8 mouse cellular contexts compared by ENCODE assay signal in the genomic region with DNA sequence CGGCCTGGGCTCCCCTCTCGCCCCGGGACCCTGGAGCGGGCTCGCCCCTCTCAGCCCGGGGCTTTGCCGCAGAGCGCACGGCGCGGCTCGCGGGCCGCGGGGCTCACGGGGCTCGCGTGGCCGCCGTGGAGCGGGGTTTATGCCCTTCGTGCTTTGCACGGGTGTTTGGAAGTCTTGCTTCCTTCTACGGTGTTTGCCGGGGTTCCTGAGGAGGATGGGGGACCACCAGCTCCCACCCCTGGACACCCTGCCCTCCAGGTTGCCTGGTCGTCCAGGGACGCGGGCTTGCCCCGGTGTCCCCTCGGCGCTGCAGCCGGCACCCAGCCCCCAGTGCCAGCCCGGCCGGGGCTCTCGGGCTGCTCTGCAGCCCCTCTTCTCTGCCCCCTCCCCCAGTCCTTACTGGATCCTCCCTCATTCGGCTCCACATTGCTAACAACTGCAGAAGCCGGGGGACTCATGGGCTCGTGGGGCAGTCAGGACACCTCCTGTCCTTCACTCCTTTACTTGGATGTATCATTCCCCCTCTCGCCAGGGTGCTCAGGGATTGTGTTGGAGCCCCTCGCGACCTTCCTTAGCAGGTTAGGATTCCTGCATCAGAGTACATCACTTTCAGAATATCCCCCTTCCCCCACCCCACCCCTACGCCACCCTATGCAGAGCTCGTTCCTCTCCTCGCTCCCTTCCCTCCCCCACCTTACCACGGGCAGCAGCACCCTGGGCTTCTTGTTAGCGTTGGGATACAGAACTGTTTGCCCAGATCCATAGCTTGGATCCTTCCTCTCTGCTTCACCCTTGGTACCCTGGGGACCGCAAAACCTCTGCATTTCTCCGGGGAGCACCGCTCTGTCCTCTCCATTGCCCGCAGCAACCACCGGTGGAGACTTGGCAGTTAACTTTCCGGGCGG. TPM values are rescaled to one million over a fixed set of nuclear protein-coding genes. Genes with fewer than 3 reads are reported as not detected.
DNase-seq lines count a peak whose midpoint lies in the region; ATAC-seq and TF ChIP-seq lines count a peak whose summit lies in the region.

No protein-coding gene starts in this region.

- no peak; the same call in 1 of the 2 replicates for ATAC-seq in lung, embryonic 15.5 days (ENCODE audit: borderline replicate concordance, extremely low read depth, low FRiP score, low TSS enrichment)
- peak; percentile 68 for ATAC-seq in forebrain, embryonic 16.5 days
- no peak for ATAC-seq in liver, postnatal 0 days

- H3K36me3 ChIP-seq in lung, embryonic 15.5 days, result no peaks in the 10 kb centered on the region
- no peaks in the 10 kb centered on the region for H3K36me3 ChIP-seq in forebrain, embryonic 16.5 days (ENCODE audit: control insufficient read depth, insufficient read depth)
- H3K36me3 ChIP-seq in liver, postnatal 0 days (replicated peaks; ENCODE audit: insufficient read depth, low read length), result no peaks in the 10 kb centered on the region

- TF ChIP-seq EP300 in liver, postnatal 0 days (IDR thresholded peaks at IDR 0.05; ENCODE audit: low read depth), result no peak

- peak; percentile 6 for DNase-seq in adrenal gland, adult 2 months
- DNase-seq in adrenal gland, postnatal 4 days (ENCODE audit: low spot score in 2 of 2), result no peak
- DNase-seq in lung, postnatal 4 days, result no peak
- DNase-seq in liver, postnatal 0 days, result no peak
- peak; percentile 14 for DNase-seq in yolk sac, embryonic 10.5 days (ENCODE audit: low spot score)
- no peak for DNase-seq in ovary, postnatal 10 days (ENCODE audit: low spot score)

- TF ChIP-seq CTCF in liver, postnatal 0 days (IDR thresholded peaks at IDR 0.05; ENCODE audit: low read depth), result no peak

- no peak overlapping the region for H3K27ac ChIP-seq in lung, embryonic 15.5 days
- peak overlapping the region; percentile 81 for H3K27ac ChIP-seq in forebrain, embryonic 16.5 days (ENCODE audit: low read length)
- H3K27ac ChIP-seq in liver, postnatal 0 days (ENCODE audit: low read depth), result no peak overlapping the region

- peak overlapping the region; percentile 63 for H3K4me3 ChIP-seq in lung, embryonic 15.5 days
- H3K4me3 ChIP-seq in forebrain, embryonic 16.5 days (replicated peaks; ENCODE audit: low read length), result peak overlapping the region; percentile 83
- H3K4me3 ChIP-seq in liver, postnatal 0 days (ENCODE audit: low read depth, low read length), result peak overlapping the region; percentile 40

- H3K9me3 ChIP-seq in lung, embryonic 15.5 days, result no peaks in the 10 kb centered on the region
- H3K9me3 ChIP-seq in forebrain, embryonic 16.5 days (ENCODE audit: control insufficient read depth, low read length), result no peaks in the 10 kb centered on the region
- no peaks in the 10 kb centered on the region for H3K9me3 ChIP-seq in liver, postnatal 0 days (ENCODE audit: low read length)

- H3K27me3 ChIP-seq in lung, embryonic 15.5 days, result peaks cover 70% of the 10 kb centered on the region
- H3K27me3 ChIP-seq in forebrain, embryonic 16.5 days (replicated peaks; ENCODE audit: control insufficient read depth, insufficient read depth, low read length), result peaks cover 3% of the 10 kb centered on the region; the same call in 1 of the 2 replicates
- H3K27me3 ChIP-seq in liver, postnatal 0 days (ENCODE audit: insufficient read depth, low read length), result peaks cover 52% of the 10 kb centered on the region

- H3K9ac ChIP-seq in lung, embryonic 15.5 days, result peak overlapping the region; percentile 41; the same call in 1 of the 2 replicates
- H3K9ac ChIP-seq in forebrain, embryonic 16.5 days (replicated peaks; ENCODE audit: low read depth, low read length), result peak overlapping the region; percentile 92
- no peak overlapping the region for H3K9ac ChIP-seq in liver, postnatal 0 days (replicated peaks)

- H3K4me1 ChIP-seq in lung, embryonic 15.5 days, result peaks cover 9% of the 10 kb centered on the region; the same call in 1 of the 2 replicates
- peaks cover 25% of the 10 kb centered on the region for H3K4me1 ChIP-seq in forebrain, embryonic 16.5 days (replicated peaks; ENCODE audit: control insufficient read depth, insufficient read depth, low read length)
- H3K4me1 ChIP-seq in liver, postnatal 0 days (ENCODE audit: insufficient read depth), result peaks cover 3% of the 10 kb centered on the region; the same call in 1 of the 2 replicates

- H3K4me2 ChIP-seq in lung, embryonic 15.5 days, result peak overlapping the region; percentile 88
- H3K4me2 ChIP-seq in forebrain, embryonic 16.5 days (ENCODE audit: low read length), result peak overlapping the region; percentile 79
- H3K4me2 ChIP-seq in liver, postnatal 0 days (ENCODE audit: low read depth, low read length), result peak overlapping the region; percentile 71

- WGBS in lung, embryonic 15.5 days, result 2% methylated on average over 49 of the region's 53 CpGs
- WGBS in forebrain, embryonic 16.5 days, result under 1% methylated on average over 49 of the region's 53 CpGs
- WGBS in liver, postnatal 0 days (ENCODE audit: insufficient replicate concordance), result 2% methylated on average over 36 of the region's 53 CpGs

RNA-seq across cellular contexts. Expression of a gene that starts 1.7 kb away (rescaled TPM):
- total RNA-seq in adrenal gland, adult 2 months (2021), result 1 to 10 TPM; 2.8 to 4.6 TPM
- 1.6 and 2.4 TPM in 2 replicates for polyA plus RNA-seq in adrenal gland, adult 2 months (2012; rRNA removed)
- total RNA-seq in adrenal gland, postnatal 4 days (2021), result 10 to 100 TPM; 10.9 to 13.6 TPM
- 1.4 and 2.1 TPM in 2 replicates for polyA plus RNA-seq in lung, embryonic 15.5 days (2015; fragmentation: Nextera tagmentation; extraction: Ambion mirVana)
- polyA plus RNA-seq in forebrain, embryonic 16.5 days (2015; fragmentation: Nextera tagmentation; extraction: Ambion mirVana), result 19.3 and 23.0 TPM in 2 replicates
- polyA plus RNA-seq in liver, postnatal 0 days (2015; fragmentation: Nextera tagmentation; extraction: Ambion mirVana), result 0.44 and 0.63 TPM in 2 replicates

Comparison
In these comparisons a context has a peak if more than half of its experiments do, and no peak if none do; other contexts are left out.
1. DNase-seq: peak in adrenal gland, adult 2 months (single experiment) and yolk sac, embryonic 10.5 days (single experiment); none in adrenal gland, postnatal 4 days (0 of 2), lung, postnatal 4 days (0 of 2), liver, postnatal 0 days (single experiment) and ovary, postnatal 10 days (single experiment).
2. Peak in every context shown above with its lines, with median percentiles within 50 percentile points of each other: H3K4me2 ChIP-seq and H3K4me3 ChIP-seq.